Mouse (Mus musculus) olfactory bulb, adult 2 months (tissue): Measurements from ENCODE around the gene Dmpk.

Source experiments
- CTCF ChIP-seq: fragments of 200-500 bp; IDR thresholded peaks from 2 replicates; pipeline ENCODE4 v1.5.1; 2012; ENCODE audit warnings: low read depth, mild to moderate bottlenecking, low read length, moderate library complexity; ENCODE audit not compliant: insufficient read depth
- POLR2A ChIP-seq: fragments of 200-500 bp; IDR thresholded peaks from 2 replicates; pipeline ENCODE4 v1.6.1; 2012; ENCODE audit warnings: mild to moderate bottlenecking, low read depth, low read length, moderate library complexity; ENCODE audit not compliant: insufficient read depth

DNA sequence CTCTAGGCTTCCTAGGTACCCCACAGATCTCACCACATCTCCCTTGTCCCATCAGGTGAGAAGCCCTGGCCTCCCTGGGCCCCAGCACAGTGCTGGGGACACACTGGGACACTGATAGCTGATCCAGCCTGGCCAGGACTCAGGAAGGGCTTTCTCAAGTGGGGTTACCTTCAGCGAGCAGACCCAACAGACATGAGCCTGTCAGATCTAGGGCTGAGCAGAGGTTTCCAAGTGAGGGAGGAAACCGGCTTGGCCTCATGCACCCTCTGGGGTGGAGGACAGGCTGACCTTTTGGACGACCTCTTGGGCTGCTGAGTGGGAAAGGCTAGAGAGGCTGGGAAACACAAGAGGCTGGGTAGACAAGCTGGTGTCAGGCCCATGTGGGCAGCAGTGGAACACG lies 32.5 kb upstream of the Dmpk start:
- TF ChIP-seq CTCF (no peak), POLR2A (no peak)
